Comparison of ENCODE assay signal across 28 mouse cellular contexts in genomic region chr1:131516588-131516987, GRCm38 (mm10).
"Had no signal": no experiment of that assay in that cellular context is flagged by ENCODE, and none has a peak within 500 bp of the region (broad histone marks: within the 10 kb centered on the region; RNA-seq: fewer than 3 reads in every experiment).

No protein-coding gene starts in this region.

- H3K27me3 ChIP-seq: limb, embryonic 12.5 days; limb, embryonic 13.5 days; limb, embryonic 15.5 days; liver, embryonic 12.5 days; liver, embryonic 13.5 days; liver, embryonic 15.5 days; lung, embryonic 15.5 days; megakaryocyte, embryonic 14.5 days; midbrain, embryonic 12.5 days; midbrain, embryonic 13.5 days; midbrain, embryonic 15.5 days; neural tube, embryonic 12.5 days had no signal

- H3K4me1 ChIP-seq: neural tube, embryonic 12.5 days had no signal

- H3K4me3 ChIP-seq: limb, embryonic 10.5 days; limb, embryonic 12.5 days; limb, embryonic 13.5 days; limb, embryonic 15.5 days; liver, embryonic 12.5 days; liver, embryonic 13.5 days; liver, embryonic 15.5 days; lung, embryonic 15.5 days; megakaryocyte, embryonic 14.5 days; midbrain, embryonic 10.5 days; midbrain, embryonic 12.5 days; midbrain, embryonic 13.5 days; midbrain, embryonic 15.5 days; myocyte; neural tube, embryonic 12.5 days had no signal

- H3K9ac ChIP-seq: limb, embryonic 12.5 days; limb, embryonic 13.5 days; limb, embryonic 15.5 days; liver, embryonic 12.5 days; liver, embryonic 13.5 days; liver, embryonic 14.5 days; liver, embryonic 15.5 days; liver, postnatal 0 days; lung, embryonic 14.5 days; lung, embryonic 15.5 days; midbrain, embryonic 12.5 days; midbrain, embryonic 13.5 days; midbrain, embryonic 15.5 days; neural tube, embryonic 12.5 days had no signal

- DNase-seq: left cerebral cortex, postnatal 4 days; liver; liver, embryonic 13.5 days; liver, postnatal 0 days; lung, adult 18-20 months; lung, adult 2 months; lung, embryonic 14.5 days; lung, postnatal 10 days; lung, postnatal 14 days; lung, postnatal 36 days; lung, postnatal 4 days; midbrain, embryonic 14.5 days had no signal

- H3K27ac ChIP-seq: limb, embryonic 10.5 days; limb, embryonic 12.5 days; limb, embryonic 13.5 days; limb, embryonic 15.5 days; liver, embryonic 12.5 days; liver, embryonic 13.5 days; liver, embryonic 14.5 days; liver, embryonic 15.5 days; lung, embryonic 15.5 days; macrophage; midbrain, embryonic 10.5 days; midbrain, embryonic 12.5 days; midbrain, embryonic 13.5 days; midbrain, embryonic 15.5 days; neural tube, embryonic 12.5 days had no signal

- H3K9me3 ChIP-seq: limb, embryonic 10.5 days; limb, embryonic 12.5 days; limb, embryonic 13.5 days; limb, embryonic 15.5 days; liver, embryonic 12.5 days; liver, embryonic 13.5 days; liver, embryonic 15.5 days; lung, embryonic 15.5 days; megakaryocyte, embryonic 14.5 days; midbrain, embryonic 10.5 days; midbrain, embryonic 12.5 days; midbrain, embryonic 13.5 days; midbrain, embryonic 15.5 days; neural tube, embryonic 12.5 days had no signal

- H3K36me3 ChIP-seq: limb, embryonic 12.5 days; limb, embryonic 13.5 days; limb, embryonic 15.5 days; liver, embryonic 12.5 days; liver, embryonic 13.5 days; liver, embryonic 15.5 days; lung, embryonic 15.5 days; midbrain, embryonic 10.5 days; midbrain, embryonic 12.5 days; midbrain, embryonic 13.5 days; midbrain, embryonic 15.5 days; neural tube, embryonic 12.5 days had no signal
